Mouse (Mus musculus) MEL (cell line): Measurements from ENCODE around the gene Mis18a. TPM values are rescaled to one million over a fixed set of nuclear protein-coding genes. Genes with fewer than 3 reads are reported as not detected.

Experiments used
- DNase-seq: peaks from one replicate; pipeline ENCODE4 v3.0.0; 2011; ENCODE audit warnings: low read depth, low spot score
- H3K27ac ChIP-seq: 2 replicates; pipeline ENCODE4 v1.5.1; 2012; ENCODE audit warnings: low read depth, mild to moderate bottlenecking, control low read depth, low read length, moderate library complexity; ENCODE audit not compliant: control insufficient read depth
- H3K27me3 ChIP-seq, 2 experiments: fragments of 150-350 bp in 1 of 2; sonication (generic) in 1 of 2; 2 replicates each; pipeline ENCODE4 v1.6.1; 2012; ENCODE audit warnings: low read length in 2 of 2, mild to moderate bottlenecking in 2 of 2, improper control_type of control experiment in 1 of 2, moderate library complexity in 1 of 2; ENCODE audit not compliant: insufficient read depth in 2 of 2, control insufficient read depth in 1 of 2
- H3K36me3 ChIP-seq, 2 experiments: 2 replicates each; pipeline ENCODE4 v1.6.1; 2012 to 2014; ENCODE audit warnings: low read length in 2 of 2, improper control_type of control experiment in 1 of 2, inconsistent platforms in 1 of 2, mild to moderate bottlenecking in 1 of 2; ENCODE audit not compliant: insufficient read depth in 2 of 2, control insufficient read depth in 1 of 2
- H3K4me1 ChIP-seq, 2 experiments: fragments of 150-350 bp in 1 of 2; sonication (generic) in 1 of 2; 2 replicates each; pipeline ENCODE4 v1.6.1; 2012; ENCODE audit warnings: low read length in 2 of 2, improper control_type of control experiment in 1 of 2, mild to moderate bottlenecking in 1 of 2; ENCODE audit not compliant: insufficient read depth in 2 of 2, control insufficient read depth in 1 of 2
- H3K4me3 ChIP-seq, 2 experiments: fragments of 150-350 bp in 1 of 2; sonication (generic) in 1 of 2; 2 replicates each; pipeline ENCODE4 v1.5.1; 2012; ENCODE audit warnings: low read depth in 2 of 2, low read length in 2 of 2, mild to moderate bottlenecking in 2 of 2, moderate library complexity in 2 of 2, control low read depth in 1 of 2, improper control_type of control experiment in 1 of 2; ENCODE audit not compliant: control insufficient read depth in 1 of 2, insufficient read depth in 1 of 2
- H3K79me2 ChIP-seq: 2 replicates; pipeline ENCODE4 v1.6.1; 2012; ENCODE audit warnings: mild to moderate bottlenecking, low read length, moderate library complexity; ENCODE audit not compliant: control insufficient read depth, poor library complexity, insufficient read depth
- H3K9ac ChIP-seq: 2 replicates; pipeline ENCODE4 v1.6.1; 2012; ENCODE audit warnings: low read depth, mild to moderate bottlenecking, control low read depth, low read length, moderate library complexity; ENCODE audit not compliant: control insufficient read depth, poor library complexity, severe bottlenecking
- H3K9me3 ChIP-seq: fragments of 150-350 bp; sonication (generic); replicated peaks from 2 replicates; pipeline ENCODE4 v1.6.1; 2012; ENCODE audit warnings: mild to moderate bottlenecking, low read length, improper control_type of control experiment, moderate library complexity; ENCODE audit not compliant: insufficient read depth
- BHLHE40 ChIP-seq: IDR thresholded peaks from 2 replicates; pipeline ENCODE4 v1.6.1; 2012; ENCODE audit warnings: low read depth, mild to moderate bottlenecking, inconsistent platforms, low read length, improper control_type of control experiment, borderline replicate concordance
- EP300 ChIP-seq, 2 experiments: IDR thresholded peaks; 2 replicates each; pipeline ENCODE4 v1.6.1; 2011; ENCODE audit warnings: improper control_type of control experiment in 2 of 2, low read length in 2 of 2, low read depth in 1 of 2, mild to moderate bottlenecking in 1 of 2
- ETS1 ChIP-seq: IDR thresholded peaks from 2 replicates; pipeline ENCODE4 v1.6.1; 2012; ENCODE audit warnings: low read depth, mild to moderate bottlenecking, inconsistent platforms, low read length, improper control_type of control experiment, moderate library complexity
- GATA1 ChIP-seq: IDR thresholded peaks from 2 replicates; pipeline ENCODE4 v1.6.1; 2011; ENCODE audit warnings: low read depth, low read length, improper control_type of control experiment
- KAT2A ChIP-seq: conservative IDR thresholded peaks from 2 replicates; pipeline ENCODE4 v1.6.1; 2012; ENCODE audit warnings: low read depth, low read length, improper control_type of control experiment, inconsistent platforms
- MEF2A ChIP-seq: IDR thresholded peaks from 2 replicates; pipeline ENCODE4 v1.6.1; 2014; ENCODE audit warnings: low read depth, mild to moderate bottlenecking, inconsistent platforms, low read length, improper control_type of control experiment; ENCODE audit not compliant: poor library complexity, insufficient replicate concordance, severe bottlenecking; ENCODE audit errors: extremely low read depth
- MXI1 ChIP-seq: IDR thresholded peaks from 2 replicates; pipeline ENCODE4 v1.6.1; 2011; ENCODE audit warnings: mild to moderate bottlenecking, low read depth, low read length, improper control_type of control experiment
- POLR2A ChIP-seq, 2 experiments: IDR thresholded peaks; 2 replicates each; pipeline ENCODE4 v1.6.1; 2011 to 2012; ENCODE audit warnings: low read length in 2 of 2, mild to moderate bottlenecking in 2 of 2, control low read depth in 1 of 2, improper control_type of control experiment in 1 of 2, low read depth in 1 of 2, moderate library complexity in 1 of 2; ENCODE audit not compliant: control insufficient read depth in 1 of 2, insufficient read depth in 1 of 2, poor library complexity in 1 of 2
- RCOR1 ChIP-seq: IDR thresholded peaks from 2 replicates; pipeline ENCODE4 v1.6.1; 2012; ENCODE audit warnings: low read depth, mild to moderate bottlenecking, inconsistent platforms, low read length, improper control_type of control experiment
- SIN3A ChIP-seq: IDR thresholded peaks from 2 replicates; pipeline ENCODE4 v1.6.1; 2012; ENCODE audit warnings: low read length, improper control_type of control experiment, inconsistent platforms
- TAL1 ChIP-seq: IDR thresholded peaks from 2 replicates; pipeline ENCODE4 v1.6.1; 2012; ENCODE audit warnings: mild to moderate bottlenecking, inconsistent platforms, low read length, moderate library complexity, mixed read lengths
- TCF12 ChIP-seq: IDR thresholded peaks from 2 replicates; pipeline ENCODE4 v1.6.1; 2014; ENCODE audit warnings: low read depth, mild to moderate bottlenecking, inconsistent platforms, low read length, improper control_type of control experiment, moderate library complexity
- polyA plus RNA-seq, 2 experiments: library from polyadenylated mRNA; stranded (reverse) in 1 of 2; unstranded in 1 of 2; fragments of >175 nt in 1 of 2; fragments of >200 nt in 1 of 2; gene quantifications; 2 replicates each; pipeline versions ENCODE4 v1.2.1 to v1.2.4; 2012; ENCODE audit warnings: low replicate concordance in 2 of 2, low read depth in 1 of 2; ENCODE audit not compliant: insufficient read length in 2 of 2, insufficient read depth in 1 of 2, missing spikeins in 1 of 2
- total RNA-seq: library from RNA; depleted of rRNA; stranded (reverse); fragments of 300-350 nt; gene quantifications from 2 replicates; pipeline ENCODE4 v1.2.3, GENCODE M21; 2012

The Mis18a gene
- total and polyA plus RNA-seq, 3 experiments, result 43.8 to 48.3 TPM; not detected in 1

DNA sequence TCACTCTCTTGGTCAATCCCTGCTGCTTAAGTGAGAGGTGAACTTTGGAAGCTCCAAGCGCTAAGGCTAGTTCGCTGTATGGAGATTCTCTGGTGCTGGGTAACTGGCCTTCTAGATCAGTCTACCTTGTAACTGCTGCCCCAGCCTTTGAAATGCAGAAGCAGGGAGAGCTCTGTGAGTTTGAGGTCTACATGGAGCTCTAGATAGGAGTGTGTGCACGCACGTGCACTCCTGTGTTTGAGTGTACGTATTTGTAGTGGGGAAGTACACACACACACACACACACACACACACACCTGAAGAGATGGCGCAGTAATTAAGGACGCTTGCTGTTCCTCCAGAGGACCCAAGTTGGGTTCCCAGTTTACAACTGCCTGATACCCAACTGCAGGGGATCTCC lies 21.0 kb upstream of the Mis18a start:
- H3K4me1 ChIP-seq, result peaks cover 7 to 29% of the 10 kb centered on the region in 2 experiments
- peak overlapping the region; percentile 24; the same call in 1 of the 2 replicates for H3K27ac ChIP-seq
- H3K79me2 ChIP-seq, result no peaks in the 10 kb centered on the region; the same call in 1 of the 2 replicates
- DNase-seq, result peak; percentile 64
- TF ChIP-seq KAT2A, result no peak
- TF ChIP-seq TAL1, result no peak
- TF ChIP-seq EP300 (IDR thresholded peaks at IDR 0.05; ENCODE audit: low read depth in 1 of 2, low read length in 2 of 2), result 0 out of 4 replicates have a peak, but pooled peaks of 1 of the 2 experiments have one; percentile 19
- peak; percentile 86 for TF ChIP-seq BHLHE40
- no peak for TF ChIP-seq POLR2A (IDR thresholded peaks at IDR 0.05; ENCODE audit: control insufficient read depth in 1 of 2, insufficient read depth in 1 of 2, low read depth in 1 of 2, low read length in 2 of 2, poor library complexity in 1 of 2)
- H3K27me3 ChIP-seq, result no peaks in the 10 kb centered on the region
- no peaks in the 10 kb centered on the region for H3K9me3 ChIP-seq
- peaks cover 0 to 9% of the 10 kb centered on the region in 2 experiments; a peak in 3 of 4 replicates for H3K36me3 ChIP-seq
- H3K9ac ChIP-seq, result no peak overlapping the region; the same call in 1 of the 2 replicates
- H3K4me3 ChIP-seq, result peak overlapping the region in 1 of 2 experiments; percentile 41; a peak in 1 of 4 replicates

- H3K9ac ChIP-seq, result peak overlapping the region; percentile 54
- H3K4me3 ChIP-seq, result peak overlapping the region; percentile 41 to 51
- H3K36me3 ChIP-seq, result peaks cover 0 to 9% of the 10 kb centered on the region in 2 experiments; a peak in 3 of 4 replicates
- no peaks in the 10 kb centered on the region for H3K27me3 ChIP-seq
- peak; percentile 90 for DNase-seq
- TF ChIP-seq SIN3A (peak; percentile 37), BHLHE40 (no peak), TCF12 (peak; percentile 54; the same call in 1 of the 2 replicates), RCOR1 (peak; percentile 51; the same call in 1 of the 2 replicates), GATA1 (peak; percentile 70), ETS1 (peak; percentile 58; the same call in 1 of the 2 replicates), MXI1 (0 out of 2 replicates have a peak, but pooled peaks have one; percentile 47), TAL1 (peak; percentile 29; the same call in 1 of the 2 replicates), EP300 (IDR thresholded peaks at IDR 0.05; ENCODE audit: low read depth in 1 of 2, low read length in 2 of 2) (peak; percentile 45 to 51; a peak in 3 of 4 replicates), MEF2A (no peak)
- TF ChIP-seq, all 39 proteins: peak for 8
- Histone ChIP-seq H3K4me1 (peaks cover 7 to 29% of the 10 kb centered on the region in 2 experiments), H3K79me2 (no peaks in the 10 kb centered on the region; the same call in 1 of the 2 replicates), H3K27ac (peak overlapping the region; percentile 73), H3K9me3 (no peaks in the 10 kb centered on the region)
Measured at GRCm38 (mm10) chr16:90747143-90747542, 19.9 kb upstream of the Mis18a start.
